Mouse (Mus musculus) gastrocnemius, postnatal 14 days (tissue): ENCODE measurements around the gene Cdkn3. TPM values are rescaled to one million over a fixed set of nuclear protein-coding genes. Genes with fewer than 3 reads are reported as not detected.
"Not testable (repeated sequence)": the region's sequence is repeated elsewhere in the genome, so short reads cannot be mapped to it uniquely, and the experiment has no call there.

Experiments used
- DNase-seq: peaks from one replicate; pipeline ENCODE4 v3.0.0; 2021; ENCODE audit warnings: mixed read lengths
- intact Hi-C: fragments of 180-260 bp; cut with DNase I; formaldehyde crosslinking; loops from one replicate; pipeline ENCODE4 v1.15.1; 2025; ENCODE audit warnings: low total_unique reads
- long read RNA-seq, 2 experiments: library from polyadenylated mRNA; stranded (forward); transcript quantifications; one replicate each; pipeline ENCODE4 v2.0.0; 2021
- total RNA-seq, 2 experiments: library from RNA; stranded (reverse); gene quantifications; 2 replicates each; pipeline ENCODE4 v1.2.3; 2021

The Cdkn3 gene
- total RNA-seq, result 1 to 10 TPM; 2.1 to 2.8 TPM
- long read RNA-seq, experiment 1, result 0 reads
- long read RNA-seq, experiment 2, partial matches to known transcripts, result 0 of 1 reads
- long read RNA-seq, experiment 2, other reads (novel, unspliced or antisense), result 0 of 1 reads

DNA sequence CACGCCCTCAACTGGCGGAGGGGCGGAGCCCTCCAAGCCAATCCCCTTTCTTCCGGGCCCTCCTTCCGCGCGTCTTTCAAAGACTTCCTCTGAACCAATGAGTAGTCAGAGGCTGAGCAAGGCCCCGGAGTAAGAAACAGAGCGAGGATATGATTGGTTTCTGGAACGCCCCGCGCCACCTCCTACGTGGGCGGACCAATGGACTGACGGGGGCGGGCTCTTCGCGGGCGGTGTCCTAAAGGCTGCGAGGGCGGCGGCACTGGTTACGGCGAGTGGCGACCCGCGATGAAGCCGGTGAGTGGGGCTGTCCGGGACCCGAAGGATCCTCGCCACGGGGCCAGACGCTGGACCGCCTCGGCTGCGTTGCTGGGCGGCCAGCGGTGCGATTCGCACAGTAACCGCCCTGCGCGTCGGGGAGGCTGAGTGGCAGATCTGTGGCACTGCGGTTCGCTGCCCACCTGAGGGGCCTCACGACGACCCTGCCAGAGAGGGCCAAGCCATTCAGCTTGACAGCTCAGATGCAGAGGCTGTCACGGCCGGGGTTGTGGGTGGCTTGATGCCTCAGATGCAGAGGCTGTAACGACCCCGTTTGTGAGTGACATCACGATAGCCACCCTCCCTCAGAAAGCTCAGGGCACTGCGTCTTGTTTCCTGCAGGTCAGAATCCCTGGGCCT, at the start of gene Cdkn3:
Gene Cdkn3, plus strand, starts transcription at position 187 of the 675 bp plus-strand sequence.
- peak; percentile 90 for DNase-seq
- intact Hi-C loops, result no loop called here

DNA sequence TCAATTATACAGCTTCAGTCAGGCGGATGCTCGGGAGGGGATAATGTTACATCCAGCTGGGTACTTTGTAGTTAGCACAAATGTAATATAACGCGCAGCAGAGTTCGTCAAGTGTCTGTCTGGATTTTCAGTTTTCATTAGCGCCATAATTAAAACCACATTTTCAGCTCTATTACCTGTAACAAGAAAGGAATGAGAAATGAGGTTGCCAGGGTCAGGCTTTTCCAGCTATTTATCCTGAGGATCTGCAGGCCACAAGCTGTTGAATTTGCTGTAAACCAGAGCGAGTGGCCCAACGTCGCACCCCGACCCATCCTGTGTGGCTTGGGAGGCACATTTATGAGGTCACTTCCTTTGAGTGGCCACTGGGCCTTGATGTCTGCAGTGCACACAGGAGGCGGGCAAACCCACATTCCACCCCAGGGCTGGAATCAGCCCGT, 41.8 kb upstream of the Cdkn3 start:
- no peak for DNase-seq
- intact Hi-C loops, result no loop called here

DNA sequence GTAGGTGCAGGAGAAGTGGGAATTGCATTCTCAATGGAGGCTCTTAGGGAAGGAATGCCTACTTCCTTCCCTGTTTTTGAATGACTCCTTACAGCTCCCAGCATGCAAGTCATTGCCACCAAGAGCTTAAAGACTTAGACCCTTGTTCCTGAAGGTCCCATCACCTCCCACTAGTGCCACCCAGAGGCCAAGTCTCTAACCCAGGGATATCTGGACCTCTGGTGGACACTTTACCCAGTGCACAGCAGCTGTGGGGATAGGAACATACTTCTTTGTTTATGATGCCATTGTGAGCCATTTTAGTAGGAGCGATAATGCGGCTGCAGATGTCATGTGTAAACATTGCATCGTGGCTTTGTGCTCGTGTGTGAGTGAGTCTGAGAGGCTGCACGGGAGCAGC, 38.3 kb upstream of the Cdkn3 start:
- intact Hi-C loops, result loop anchor here (2.0 to 10.0 kb wide), 4 partner anchors 337 to 957 kb away; no protein-coding TSS in a partner anchor
- peak; percentile 32 for DNase-seq

DNA sequence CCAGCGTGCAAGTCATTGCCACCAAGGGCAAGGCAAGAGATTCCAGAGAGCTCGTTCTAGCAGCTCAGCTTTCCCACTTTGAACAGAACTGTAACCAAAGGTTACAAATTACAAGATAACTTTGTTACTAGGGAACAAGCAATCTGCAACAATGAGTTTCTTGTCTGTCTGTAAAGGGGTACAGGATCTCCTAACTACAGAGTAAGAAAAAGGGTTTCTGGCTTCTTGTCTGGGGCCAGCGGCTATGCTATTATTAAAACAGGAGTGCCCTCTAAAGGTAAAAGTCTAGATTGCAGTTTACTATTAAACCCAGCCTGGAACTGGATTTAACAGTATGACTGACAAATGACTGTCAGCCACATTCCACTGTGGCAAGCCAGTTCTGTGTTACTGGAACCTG, 36.5 kb upstream of the Cdkn3 start:
- DNase-seq, result no peak
- intact Hi-C loops, result loop anchor here (2.0 to 10.0 kb wide), 4 partner anchors 339 to 959 kb away; no protein-coding TSS in a partner anchor

DNA sequence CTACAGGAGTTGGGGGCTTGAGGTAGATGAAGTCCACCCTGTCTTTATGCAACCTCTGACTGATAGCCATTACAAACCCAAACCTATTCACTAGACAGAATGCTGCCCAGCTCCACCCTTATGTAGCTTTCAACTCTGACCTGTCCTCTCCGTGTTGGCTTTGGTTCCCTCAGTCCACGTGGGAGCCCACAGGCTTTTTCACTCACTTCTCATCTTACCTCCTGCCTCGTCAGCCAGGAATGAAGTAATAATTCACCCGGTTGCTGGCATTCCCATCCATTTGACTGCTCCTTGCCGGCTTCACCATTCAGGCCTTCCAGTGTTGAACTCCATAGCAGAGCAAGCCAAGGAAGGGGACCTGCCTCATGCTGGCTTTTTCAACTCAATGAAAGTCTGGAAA, 35.4 kb upstream of the Cdkn3 start:
- no peak for DNase-seq

DNA sequence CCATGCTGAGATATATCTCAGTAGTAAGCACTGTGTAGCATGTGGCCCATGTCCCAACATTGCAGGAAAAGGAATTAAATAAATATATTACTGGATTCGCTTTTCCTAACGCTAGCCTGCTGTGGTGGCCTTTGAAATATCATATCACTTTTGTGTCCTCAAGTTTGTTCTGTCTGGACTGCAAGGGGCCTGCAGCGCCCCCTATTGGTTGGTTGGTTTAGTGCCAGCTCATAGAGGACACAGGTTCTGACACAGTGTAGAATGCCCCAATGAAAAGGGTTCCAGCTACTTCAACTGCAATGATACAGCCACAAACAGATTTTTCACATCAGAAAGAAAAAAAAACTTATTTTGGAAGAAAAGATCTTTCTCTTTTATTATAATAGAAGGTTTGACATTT, 34.6 kb upstream of the Cdkn3 start:
- intact Hi-C loops, result loop anchor here (10.0 kb wide), 2 partner anchors 341 to 961 kb away; no protein-coding TSS in a partner anchor
- DNase-seq, result no peak

More for the DNA sequence above, 35.4 kb upstream of the Cdkn3 start:
- intact Hi-C loops, result loop anchor here (5.0 to 10.0 kb wide), 3 partner anchors 340 to 960 kb away; no protein-coding TSS in a partner anchor

DNA sequence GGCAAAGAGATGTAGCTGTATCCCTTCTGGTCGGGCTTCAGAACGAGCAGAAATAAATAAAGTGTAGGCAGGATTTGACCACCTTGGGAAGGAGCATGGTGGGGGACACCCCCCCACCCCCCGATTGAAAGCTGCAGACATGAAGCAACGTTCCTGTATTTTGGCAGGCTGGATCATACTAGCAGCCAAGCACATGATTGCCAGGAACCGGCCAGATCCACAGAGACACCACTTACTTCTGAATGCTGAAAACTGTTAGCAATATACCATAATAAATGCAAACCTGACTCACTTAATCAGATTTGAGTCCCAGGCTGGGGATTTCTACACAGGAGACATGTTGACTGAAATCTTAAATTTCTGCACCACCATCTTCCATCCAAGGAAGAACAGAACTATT, 26.1 kb upstream of the Cdkn3 start:
- no peak for DNase-seq
- intact Hi-C loops, result no loop called here

DNA sequence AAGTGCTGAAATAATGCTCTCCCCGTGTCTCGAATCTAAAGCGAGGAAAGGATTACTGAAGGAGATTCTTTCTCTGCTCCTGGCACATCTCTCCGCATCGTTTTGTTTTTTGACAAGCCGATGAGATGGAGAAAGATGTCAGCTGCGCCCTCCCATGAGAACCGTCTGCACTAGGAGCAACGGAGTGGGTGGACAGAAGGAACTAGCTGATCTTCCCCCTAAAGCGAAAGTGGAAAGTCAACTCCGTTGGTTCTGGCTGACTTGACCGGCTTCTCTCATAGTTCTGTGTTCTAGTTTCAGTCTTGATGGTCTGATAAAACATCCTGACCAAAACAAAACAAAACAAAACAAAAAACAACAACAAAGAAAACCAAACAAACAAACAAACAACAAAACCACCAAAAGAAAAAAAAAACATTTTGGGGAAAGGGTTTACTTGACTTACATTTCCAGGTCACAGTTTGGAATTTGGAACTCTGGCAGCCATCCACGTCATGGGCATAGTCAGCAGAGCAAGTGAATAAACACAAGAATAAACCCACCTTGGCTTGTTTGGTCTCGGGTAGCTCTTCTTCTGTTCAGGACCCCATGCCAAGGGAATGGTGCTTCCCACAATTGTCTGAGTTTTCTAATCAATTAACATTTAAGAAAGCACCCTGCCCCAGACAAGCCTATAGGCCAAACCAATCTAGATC, 25.4 kb upstream of the Cdkn3 start:
- DNase-seq, result no peak
- intact Hi-C loops, result no loop called here

DNA sequence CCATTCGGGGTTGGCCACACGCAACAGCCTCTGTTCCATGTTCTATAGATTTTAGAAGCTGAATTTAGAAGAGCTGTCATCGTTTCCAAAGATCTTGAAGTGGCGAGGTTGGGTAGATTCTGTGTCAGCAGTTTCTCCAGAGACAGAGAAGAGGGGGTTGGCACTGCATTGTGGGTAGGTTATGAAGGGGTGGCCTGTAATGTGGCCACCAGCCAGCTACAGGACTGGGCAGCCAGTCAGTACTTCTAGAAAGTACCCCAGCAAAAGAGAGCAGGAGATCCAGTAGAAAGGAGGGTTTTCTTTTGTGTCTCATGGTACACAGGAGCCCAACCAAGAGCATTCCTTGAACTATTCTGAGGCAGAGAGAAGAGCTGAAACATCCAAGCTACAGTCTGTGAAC, 24.0 kb upstream of the Cdkn3 start:
- intact Hi-C loops, result no loop called here
- DNase-seq, result no peak

DNA sequence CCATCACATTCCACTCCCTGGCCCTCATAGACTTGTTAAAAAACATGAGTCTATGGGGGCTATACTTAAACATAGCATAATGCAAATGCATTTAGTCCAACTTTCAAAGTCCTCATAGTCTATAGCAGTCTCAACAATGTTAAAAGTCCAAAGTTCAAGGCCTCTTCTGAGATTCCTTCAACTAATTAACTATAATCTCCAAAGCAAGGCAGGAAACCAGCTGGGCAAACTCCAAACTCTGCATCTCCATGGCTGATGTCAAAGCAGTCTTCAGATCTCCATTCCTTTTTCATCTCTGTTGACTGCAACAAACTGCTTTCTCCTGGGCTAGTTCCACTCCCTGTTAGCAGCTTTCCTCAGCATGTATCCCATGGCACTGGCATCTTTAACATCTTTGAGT, 23.0 kb upstream of the Cdkn3 start:
- DNase-seq, intact Hi-C loops: not testable (repeated sequence)

DNA sequence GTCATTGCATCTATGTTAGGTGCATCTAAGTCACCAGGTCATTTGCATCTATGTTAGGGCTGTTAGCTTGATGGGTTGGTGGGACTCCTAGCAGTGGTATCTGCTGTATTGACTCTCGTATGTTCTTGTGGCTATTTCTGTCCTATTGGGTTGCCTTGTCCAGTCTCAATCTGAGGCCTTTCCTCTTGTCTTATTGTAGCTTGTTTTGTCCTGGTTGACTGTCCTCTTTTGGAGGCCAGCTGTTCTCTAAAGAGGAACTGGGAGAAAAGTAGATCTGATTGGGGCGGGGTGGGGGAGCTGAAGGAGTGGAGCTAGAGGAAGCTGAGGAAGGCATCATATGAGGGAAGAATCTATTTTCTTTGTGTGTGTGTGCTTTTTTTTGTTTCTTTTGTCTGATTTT, 17.7 kb upstream of the Cdkn3 start:
- no peak for DNase-seq
- intact Hi-C loops, result no loop called here

DNA sequence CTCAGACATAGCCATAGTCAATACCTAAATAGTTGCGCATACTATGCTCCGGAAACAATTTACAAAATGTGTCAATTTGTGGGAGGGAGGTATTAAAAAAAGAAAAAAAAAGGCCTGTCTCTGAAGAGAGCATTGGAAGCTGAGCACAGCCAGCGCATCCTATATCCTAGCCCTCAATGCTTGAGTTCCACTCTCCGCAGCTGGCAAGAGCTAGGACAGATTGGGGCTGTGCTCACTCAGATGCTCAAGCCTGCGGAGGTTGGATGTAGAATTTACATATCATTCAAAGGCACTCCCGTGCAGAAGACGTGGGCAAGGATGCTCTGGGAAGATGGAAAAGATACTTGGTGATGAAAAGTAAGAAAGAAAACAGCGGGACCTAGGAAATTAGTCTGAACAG, 14.9 kb upstream of the Cdkn3 start:
- intact Hi-C loops, result no loop called here
- DNase-seq, result no peak

DNA sequence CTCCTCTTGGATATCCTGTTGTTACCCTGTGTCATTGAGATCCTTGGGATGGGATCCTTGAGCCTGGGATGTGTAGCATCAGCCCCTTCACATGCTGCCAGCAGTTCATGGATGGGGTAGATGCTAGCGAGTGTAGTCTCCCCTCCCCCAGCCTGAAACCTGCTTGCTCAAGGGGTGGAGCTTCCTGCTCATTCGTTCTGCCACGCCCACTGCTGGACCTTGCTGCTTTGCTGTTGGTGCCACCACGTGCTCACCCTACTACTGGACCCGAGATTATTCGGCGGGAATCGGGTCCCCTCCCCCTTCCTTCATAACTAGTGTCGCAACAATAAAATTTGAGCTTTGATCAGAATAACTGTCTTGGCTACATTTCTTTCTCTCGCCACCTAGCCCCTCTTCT, 6.0 kb upstream of the Cdkn3 start:
- intact Hi-C loops, DNase-seq: not testable (repeated sequence)

DNA sequence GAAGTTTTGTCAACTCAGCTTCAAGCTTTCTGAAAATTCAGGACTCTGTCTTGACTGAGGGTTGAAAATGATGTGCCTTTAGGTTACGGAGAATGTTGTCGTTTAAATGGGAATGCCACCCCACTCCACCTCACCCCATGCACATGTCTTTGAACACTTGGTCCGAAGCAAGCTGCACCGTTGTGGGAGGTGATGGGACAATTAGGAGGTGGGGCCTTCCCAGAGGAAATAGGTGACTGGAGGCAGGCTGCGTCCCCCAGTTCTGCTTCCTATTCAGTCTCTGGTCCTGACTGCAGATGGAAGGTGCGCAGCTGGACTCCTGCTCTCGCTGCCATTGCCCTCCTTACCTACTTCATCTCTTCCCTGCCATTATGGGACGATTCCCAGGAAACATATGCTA, 4.5 kb upstream of the Cdkn3 start:
- intact Hi-C loops, result no loop called here
- DNase-seq, result no peak

DNA sequence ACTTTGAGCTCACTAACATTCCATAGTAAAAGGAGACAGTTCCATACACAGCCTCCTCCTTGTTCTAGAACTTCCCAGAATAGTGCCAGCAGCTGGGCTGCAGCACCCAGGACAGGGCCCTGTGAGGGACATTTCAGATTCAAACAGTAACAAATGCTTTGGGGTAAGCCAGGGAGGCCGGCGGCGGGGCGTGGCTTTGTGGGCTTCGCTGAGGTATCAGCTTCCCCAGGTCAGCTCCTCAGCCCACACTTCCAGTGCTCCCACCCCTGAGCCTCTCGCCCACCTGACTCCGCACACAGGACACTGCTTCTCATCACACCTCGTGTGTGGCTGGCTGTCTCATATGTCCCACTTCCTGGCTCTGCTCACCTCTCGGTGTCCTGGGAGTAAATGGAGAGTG, 2.6 kb upstream of the Cdkn3 start:
- intact Hi-C loops, result no loop called here
- no peak for DNase-seq

DNA sequence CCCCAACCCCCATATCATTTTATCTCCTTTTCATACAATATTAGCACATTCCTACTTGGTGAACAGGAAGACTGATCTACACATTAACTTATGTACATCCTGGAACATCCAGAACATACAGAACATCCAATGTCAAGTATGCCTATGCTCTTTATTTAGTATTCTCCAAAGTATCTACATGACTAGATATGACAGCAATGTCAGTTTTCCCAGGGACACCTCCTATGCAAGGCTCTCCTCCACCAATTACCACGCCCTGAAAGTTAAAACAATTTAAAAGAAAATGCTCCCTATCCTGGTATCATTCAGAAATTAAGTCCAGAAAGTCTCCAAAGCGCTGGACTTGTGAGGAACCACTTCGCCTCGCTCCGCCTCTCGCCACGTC, 379 bp upstream of the Cdkn3 start:
- intact Hi-C loops, result no loop called here
- no peak for DNase-seq

DNA sequence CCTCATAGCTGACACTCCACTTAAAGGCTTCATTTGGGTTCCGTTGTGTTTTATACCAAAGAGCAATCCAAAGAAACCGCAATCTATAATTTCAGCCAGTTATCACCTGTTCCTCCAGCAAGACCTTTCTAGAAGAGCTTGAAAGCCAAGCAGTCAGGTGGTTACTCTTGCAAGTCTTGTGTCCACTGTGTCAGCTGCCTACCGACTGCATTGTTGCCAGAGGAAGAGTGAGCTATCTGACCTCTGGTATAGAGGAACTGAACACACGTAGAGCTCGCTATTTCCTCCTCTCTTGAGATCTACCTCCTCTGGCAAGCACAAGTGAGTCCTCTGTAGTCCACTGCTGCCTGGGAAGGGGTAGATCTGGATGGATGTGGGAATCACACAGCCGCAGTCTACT, 845 bp downstream of the Cdkn3 start:
- DNase-seq, result no peak
- intact Hi-C loops, result no loop called here

DNA sequence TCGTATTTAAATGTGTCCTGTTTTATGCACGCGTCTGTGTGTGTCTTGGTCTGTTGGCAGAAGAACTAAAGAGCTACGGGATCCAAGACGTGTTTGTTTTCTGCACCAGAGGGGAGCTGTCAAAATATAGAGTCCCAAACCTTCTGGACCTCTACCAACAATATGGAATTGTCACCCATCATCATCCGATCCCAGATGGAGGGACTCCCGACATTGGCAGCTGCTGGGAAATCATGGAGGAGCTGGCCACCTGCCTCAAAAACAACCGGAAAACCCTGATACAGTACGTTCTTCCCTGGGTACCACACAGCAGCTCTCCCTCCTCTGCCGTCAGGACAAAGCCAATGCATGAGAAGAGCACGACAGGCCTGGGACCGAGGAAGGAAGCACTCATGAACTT, 6.8 kb downstream of the Cdkn3 start:
- DNase-seq, result no peak
- intact Hi-C loops, result no loop called here

DNA sequence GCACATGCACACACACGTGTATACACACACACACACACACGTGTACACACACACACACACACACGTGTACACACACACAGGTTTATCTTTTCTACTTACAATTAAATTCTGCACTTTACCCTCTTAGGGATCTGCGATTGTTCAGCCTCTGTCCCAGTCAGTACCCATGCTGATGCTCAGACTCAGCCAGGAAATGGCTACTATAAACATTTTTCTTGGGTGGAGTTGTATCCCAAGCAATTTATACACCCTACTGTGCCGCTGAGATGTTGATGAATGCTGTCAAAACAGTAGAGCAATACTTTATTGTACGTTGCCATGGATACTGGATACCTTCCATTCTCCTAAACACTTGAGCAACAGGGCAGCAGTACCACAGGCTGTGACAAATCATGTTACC, 9.7 kb downstream of the Cdkn3 start:
- intact Hi-C loops, result no loop called here
- DNase-seq, result no peak

DNA sequence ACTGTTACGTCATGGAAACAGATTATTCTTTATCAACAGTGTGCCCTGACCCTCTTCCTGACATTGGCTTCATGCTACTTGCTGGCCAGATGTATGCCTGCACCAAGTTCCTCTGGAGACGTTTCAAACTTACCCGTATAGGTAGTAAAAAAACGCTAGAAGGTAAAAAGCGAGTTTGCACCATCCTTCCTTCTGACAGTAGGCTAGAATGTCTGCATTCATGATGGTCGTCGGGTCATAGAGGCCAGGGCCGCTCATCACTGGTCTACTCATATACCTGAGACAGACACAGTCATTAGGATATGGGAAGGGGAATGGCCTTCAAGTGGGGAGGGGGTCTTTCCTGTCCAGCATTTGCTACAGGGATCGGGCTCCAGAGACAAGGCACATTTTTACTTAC, 18.4 kb downstream of the Cdkn3 start:
- intact Hi-C loops, result no loop called here
- DNase-seq, result no peak

DNA sequence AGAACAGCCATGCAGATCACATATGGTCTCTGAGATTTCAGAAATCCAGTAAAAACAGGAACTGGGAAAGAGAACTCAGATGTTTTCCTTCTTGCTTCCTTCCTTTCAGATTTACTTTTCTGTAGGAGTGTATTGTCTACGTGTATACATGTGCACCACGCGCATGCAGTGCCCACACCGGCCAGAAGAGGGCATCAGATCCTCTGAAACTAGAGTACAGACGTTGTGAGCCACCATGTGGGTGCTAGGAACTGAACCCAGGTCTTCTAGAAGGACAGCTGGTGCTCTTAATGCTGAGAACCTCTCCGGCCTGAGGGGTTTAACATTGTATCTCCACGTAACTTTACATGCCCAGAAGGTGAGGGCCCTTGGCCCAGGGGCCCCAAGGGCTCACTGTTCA, 18.9 kb downstream of the Cdkn3 start:
- intact Hi-C loops, result no loop called here
- DNase-seq, result no peak
